Mouse (Mus musculus): Measurements from ENCODE around the gene Mrvi1.

DNA sequence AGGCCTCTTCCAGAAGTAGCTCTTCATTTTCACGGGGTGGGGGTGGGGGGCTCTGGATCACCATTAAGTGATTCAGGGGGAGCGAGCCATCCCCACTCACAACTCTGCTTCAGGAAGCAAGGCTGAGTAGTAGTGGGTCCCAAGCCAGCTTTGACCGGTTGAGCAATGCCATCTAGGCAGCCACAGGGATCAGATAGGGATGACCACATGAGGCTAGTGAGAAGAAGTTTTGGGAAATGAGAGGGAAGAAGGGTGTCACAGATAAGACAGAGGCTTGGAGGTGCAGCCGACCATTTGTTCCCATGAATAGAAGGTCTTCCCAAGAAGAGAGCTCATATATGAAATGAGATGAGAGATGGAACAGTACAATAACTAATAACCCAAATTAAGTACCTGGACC is 55.7 kb downstream of the Mrvi1 start:
- TF ChIP-seq POLR2A (IDR thresholded peaks at IDR 0.05; ENCODE audit: extremely low read depth, insufficient read depth, low read length) (no peak), CTCF (IDR thresholded peaks at IDR 0.05; ENCODE audit: extremely low read depth, insufficient read depth, low read length) (no peak)

All from cortical plate, adult 2 months (tissue).